Mouse (Mus musculus): ENCODE measurements around the gene Parn.
A peak's percentile ranks its signal among the peaks of the same experiment; 100 is the strongest.

The Parn gene

DNA sequence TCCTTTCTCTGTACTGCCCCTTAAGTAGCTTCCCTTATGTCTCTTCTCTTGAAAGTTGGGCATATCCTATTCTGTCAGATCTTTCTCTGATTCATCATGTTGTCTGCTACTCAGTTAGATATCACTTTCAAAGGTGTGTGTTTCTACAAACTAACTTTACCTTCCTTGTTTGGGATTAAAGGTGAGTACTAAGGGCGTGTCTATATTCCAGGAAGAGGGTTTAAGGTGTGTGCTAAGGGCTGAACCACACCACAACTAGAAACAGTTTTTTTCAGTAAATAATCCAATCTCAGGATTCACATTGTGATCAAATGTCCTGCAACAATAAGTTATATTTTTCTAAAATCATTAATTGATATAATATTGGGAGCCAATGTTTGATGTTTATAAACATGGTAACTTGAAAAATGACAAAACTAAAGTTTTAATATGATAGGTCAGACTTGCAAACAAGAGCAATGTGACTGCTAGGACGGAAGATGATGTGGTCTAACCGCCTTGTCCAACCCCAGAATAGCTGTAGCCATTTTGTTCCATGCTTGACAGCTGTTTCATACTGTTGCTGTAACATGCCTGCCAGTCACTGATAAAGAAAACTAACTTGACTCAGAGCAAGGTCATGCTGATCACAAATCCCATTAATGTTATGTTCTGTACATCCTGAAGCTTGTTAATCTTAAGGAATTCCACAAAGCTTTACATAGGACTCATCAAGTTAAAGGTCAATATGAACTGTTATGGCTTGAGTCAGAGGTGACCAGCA, 46.0 kb downstream of the Parn start:
- no peak for DNase-seq (ENCODE audit: low spot score)

DNA sequence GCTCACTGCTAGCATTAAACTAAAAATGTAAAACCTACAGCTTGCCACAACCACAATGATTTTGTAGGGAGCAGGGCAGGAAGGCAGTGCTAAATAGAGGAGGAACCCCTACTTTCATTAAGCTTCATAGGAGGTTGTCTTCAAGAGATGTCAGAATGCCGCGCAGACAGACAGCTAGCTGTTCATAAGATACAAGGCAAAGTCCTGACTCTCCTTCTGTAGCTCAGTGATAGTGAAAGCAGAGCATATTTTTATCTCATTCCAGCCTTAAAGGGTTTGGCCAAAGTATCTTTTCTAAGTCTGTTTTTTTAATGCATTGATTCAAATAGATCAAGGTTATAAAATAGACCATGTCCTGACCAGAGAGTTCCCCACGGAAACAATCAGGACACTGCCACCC, 47.8 kb downstream of the Parn start:
- no peak for DNase-seq (ENCODE audit: low spot score)

- no peak for DNase-seq (ENCODE audit: low spot score)
Measured at GRCm38 (mm10) chr16:13615276-13615675, 52.7 kb downstream of the Parn start.

DNA sequence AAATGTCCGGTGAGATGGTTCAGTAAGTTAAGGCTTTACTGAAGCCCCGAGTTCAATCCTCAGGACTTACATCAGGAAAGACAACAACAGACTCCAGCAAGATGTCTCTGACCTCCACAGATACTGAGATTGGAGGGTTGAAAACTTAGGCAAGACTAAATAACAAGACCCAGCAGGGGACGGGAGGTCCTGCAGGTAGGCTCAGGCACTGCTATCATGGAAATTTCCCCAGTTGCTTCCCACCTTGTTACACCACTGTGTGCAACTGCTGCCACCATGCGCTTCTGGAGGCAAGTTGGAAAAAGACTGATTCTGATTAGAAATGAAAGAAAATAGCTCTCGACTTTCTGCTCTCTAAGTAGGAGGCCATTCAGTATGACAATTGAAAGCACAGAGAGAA, 55.4 kb downstream of the Parn start:
- DNase-seq (ENCODE audit: low spot score): no peak

DNA sequence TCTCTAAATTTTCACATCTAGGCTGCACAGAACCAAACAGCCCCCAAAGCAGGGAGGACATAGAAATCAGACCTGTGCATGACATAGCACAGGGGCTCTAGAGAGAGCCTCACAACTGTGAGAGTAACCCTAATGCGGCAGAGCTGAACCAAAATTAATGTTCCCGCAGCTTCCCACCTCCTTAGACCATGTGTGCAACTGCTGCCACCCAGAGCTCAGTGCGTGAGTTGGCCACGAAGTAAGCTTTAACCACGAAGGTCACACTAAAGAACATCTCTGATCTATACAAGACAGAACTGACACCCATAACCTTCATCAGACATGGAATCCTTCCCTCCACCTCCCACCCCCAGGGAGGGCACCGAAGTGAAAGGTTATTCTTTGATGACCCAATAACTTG, 55.9 kb downstream of the Parn start:
- peak; percentile 8 for DNase-seq (ENCODE audit: low spot score)

DNA sequence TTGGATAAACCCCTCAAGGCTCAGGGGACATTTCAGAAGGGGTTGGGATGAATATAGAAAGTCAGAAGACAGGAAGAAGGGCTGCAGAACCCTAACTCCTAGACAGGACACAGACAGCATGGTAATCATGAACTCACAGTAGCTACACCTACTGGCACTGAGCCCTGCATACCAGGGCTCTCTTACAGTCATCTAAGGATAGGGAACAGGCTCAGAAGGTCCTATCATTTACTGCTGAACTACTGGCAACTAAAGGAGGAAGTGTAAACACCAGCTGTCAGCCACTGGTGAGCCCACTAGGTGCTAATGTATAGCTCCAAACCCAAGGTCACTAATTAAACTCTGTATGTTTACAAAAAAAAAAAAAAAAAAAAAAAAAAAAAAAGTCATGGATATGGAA, 56.6 kb downstream of the Parn start:
- no peak for DNase-seq (ENCODE audit: low spot score)

- DNase-seq (ENCODE audit: low spot score): no peak
Measured at GRCm38 (mm10) chr16:13610951-13611381, 57.0 kb downstream of the Parn start.

DNA sequence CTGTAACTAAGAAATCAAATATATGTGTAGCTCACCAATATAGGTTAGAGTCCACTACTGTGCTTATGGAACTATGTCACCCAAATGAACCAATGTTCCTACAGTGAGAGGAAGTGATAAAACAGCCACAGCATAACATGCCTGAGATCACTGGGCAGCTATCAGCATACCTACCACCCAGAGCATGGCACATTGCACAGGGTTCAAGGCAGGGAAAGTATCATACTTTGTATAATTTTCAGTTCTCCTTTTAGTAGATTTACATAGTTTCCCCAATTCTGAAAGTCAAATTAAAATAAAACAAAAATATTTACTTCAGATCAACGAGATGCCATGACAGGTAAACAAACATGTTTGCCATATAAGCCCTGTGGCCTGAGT, 59.3 kb downstream of the Parn start:
- DNase-seq (ENCODE audit: low spot score): no peak

DNA sequence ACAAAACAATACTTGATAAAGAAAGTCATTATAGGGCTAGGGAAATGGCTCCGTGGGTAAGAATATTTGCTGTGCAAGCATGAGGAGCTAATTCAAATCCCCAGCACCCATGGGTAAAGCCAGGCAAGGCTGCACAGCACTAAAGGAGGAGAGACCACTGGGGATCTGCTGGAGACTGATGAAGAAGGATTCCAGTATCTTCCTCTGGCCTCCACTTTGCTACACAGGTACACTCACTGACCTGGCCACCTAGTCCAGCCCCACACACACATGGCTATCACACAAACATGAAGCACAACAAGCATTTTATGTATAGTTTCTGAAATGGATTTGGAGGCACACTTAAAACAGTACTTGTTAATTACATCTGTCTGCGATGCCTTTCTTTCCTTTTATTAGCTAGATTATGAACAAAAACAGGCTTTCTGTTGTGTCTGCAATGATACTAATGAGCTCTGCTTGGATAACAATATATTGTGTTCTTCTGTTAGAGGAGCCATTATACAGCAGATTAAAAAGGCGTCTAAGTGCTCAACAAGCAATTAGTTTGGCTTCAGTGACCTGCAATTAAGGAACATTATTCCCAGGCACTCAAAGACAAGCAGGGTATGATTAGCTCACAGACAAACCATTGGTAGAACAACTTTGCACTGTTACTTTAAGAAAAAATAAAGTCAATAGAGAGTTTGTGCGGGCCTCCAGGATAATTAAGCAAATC, 59.8 kb downstream of the Parn start:
- DNase-seq (ENCODE audit: low spot score): no peak

GRCm38 (mm10) chr16:13602779-13603178, 65.2 kb downstream of the Parn start:
- no peak for DNase-seq (ENCODE audit: low spot score)

DNA sequence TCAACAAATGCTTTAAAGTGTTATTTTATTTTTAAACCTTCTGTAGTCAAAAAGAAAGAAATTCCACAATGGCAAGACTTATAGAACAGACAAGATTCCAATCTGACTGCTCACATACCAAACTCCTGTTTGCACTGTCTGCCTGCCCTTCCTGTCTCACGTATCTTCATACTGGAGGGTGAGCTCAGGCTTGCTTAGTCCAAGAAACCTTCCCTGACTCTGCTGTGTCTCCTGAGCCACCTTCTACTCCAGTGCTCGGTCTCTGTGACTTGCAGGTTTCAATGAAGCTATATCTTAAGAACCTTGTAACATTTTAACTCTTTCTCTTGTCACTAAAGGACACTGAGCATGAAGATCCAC, 78.9 kb downstream of the Parn start:
- DNase-seq (ENCODE audit: low spot score): no peak

DNA sequence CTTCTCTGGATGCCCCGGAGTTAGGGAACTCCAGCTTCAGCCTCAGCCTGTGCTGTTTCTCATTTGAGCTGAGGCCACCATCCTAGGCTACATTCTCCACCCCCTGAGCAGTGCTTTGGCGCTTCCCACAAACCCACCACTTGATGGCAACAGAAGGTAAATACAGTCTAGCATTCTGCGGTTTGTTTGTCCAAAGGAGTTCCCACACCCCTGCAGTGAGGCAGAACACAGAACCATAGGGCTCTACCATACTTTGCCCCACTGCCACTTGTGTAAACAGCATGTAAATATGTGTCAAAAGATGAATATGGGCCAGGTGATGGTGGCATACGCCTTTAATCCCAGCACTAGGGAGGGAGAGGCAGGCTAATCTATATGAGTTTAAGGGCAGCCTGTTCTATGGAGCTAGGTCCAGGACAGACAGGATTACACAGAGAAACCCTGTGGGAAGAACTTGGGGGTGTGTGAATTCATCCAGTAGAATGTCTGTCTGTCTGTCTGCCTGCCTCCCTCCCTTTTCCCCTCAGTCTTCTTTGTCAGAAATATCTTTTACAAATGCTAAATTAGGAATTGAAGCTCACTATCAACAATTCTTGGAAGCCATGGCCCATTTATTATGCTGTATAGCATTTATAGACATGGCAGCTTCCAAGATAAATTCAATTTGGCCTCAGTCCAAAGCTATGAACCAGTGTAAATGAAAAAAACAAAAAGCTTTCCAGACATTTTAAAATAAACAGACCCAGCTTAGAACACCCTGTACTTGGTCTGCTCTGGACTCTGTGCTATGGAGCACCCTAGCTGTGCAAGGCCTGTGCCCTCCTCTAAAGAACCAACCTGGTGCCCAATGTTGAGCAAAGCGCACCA, 79.6 kb downstream of the Parn start:
- DNase-seq (ENCODE audit: low spot score): no peak

DNA sequence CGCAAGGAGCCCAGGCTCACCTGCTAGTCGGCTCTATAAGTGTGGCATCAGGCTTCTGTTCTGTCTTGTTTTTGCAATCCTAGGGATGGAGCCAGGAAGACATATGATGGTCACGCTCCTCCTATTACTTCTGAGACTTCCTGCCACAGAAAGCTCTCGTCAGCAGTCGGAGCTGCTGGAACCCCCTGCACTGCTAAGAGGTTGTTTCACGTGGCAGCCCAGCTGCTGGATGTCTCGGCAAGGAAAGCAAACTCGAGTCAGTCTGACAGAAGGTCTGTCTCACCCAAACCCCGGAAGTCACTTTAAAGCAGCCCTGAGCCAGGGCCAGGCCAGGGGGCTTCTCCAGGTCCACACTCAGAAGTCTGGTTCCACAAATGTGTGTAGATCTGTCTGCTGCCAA, 82.7 kb downstream of the Parn start:
- no peak for DNase-seq (ENCODE audit: low spot score)

GRCm38 (mm10) chr16:13580784-13581183, 87.2 kb downstream of the Parn start:
- DNase-seq (ENCODE audit: low spot score): no peak

DNA sequence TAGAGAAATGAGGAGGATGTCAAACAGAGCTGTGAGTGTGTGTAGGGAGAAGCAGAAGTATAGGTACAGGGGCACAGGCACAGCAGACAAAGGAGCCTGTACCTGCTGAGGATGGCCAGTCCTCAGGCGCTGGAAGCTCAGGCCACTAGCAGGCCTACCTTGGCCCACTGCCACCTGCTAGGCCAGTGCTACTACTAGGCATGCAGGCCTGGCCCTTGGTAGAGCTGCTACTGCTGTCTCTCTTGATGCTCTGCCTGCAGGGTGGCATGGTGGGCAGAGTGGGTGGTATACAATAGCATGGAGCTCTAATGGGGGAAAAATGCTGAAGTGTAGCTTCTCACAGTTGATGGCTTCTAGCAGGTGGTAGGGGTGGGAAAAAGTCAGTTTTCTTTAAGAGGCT, 88.0 kb downstream of the Parn start:
- DNase-seq (ENCODE audit: low spot score): no peak

DNA sequence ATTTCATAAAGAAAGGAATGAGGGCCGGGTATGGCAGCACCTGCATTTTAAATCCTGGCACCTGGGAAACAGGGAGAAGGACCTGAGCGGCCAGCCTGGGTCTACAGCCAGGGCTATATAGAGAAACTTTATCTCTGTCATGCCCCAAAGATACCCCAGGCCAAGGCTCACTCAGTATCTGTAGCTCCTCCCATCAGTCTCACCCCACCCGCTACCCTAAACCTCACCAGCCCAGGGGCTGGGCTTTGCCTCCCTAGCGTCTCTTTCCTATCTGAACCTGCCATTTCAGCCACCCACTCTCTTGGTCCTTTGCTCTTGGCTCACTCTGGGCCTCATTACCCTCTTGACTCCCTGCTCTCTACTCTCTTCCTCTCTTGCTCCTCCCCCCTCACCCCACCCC, 92.7 kb downstream of the Parn start:
- DNase-seq (ENCODE audit: low spot score): no peak

DNA sequence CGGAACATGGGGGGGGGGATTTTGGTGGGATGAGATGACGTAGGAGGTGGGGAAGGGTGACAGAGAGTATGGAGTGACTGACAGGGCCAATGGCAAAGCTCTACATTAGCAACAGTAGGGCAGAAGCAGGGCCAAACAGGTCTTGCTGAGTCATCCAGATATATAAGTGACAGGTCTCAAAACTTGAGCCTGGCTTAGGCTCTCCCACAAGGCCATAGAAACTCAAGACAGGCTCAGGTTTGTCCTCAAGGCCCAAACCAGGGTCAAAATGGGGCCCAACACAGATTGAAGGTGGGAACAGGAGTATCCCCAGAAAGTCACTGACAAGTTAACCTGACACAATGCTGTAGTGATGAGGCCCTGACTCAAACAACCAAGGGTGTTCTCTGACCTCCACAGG, 99.7 kb downstream of the Parn start:
- no peak for DNase-seq (ENCODE audit: low spot score)

GRCm38 (mm10) chr16:13567614-13568013, 100.4 kb downstream of the Parn start:
- DNase-seq (ENCODE audit: low spot score): no peak

- no peak for DNase-seq (ENCODE audit: low spot score)
Measured at GRCm38 (mm10) chr16:13566351-13566750, 101.6 kb downstream of the Parn start.

DNA sequence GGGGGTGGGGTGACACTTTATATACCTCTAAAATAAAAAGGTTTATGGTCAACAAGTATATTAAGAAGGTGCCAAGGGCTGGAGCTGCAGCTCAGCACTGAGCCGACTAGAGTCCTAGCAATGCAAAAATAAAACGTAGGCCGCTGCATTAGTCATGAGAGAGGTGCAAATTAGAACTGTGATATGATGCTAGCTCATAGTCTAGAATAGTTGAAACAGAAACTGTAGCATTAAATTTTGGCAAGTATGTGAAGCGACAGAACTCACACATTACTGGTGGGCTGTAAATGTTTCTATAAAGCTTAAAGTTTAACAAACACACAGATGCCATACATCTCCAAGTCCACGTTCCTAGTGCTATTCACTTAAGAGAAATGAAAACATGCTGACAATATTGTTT, 102.7 kb downstream of the Parn start:
- DNase-seq (ENCODE audit: low spot score): no peak

DNA sequence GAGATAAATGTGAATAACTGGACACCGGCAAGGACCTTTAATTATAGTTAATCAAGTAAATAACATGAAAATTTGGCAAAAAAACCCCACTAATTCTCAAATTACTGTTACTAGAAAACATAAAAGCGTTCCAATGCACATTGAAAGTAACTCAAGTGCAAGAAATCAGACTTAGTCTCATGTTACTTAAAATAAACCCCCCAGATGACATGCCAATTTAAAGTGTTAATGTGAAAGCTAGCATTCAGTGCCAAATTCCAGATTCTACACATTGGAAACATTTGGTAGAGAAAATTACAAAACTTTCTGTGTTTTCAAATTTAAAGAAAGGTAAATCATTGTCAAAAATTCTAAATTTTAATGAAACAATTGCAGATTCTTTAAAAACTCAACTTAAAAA, 110.2 kb downstream of the Parn start:
- no peak for DNase-seq (ENCODE audit: low spot score)

DNA sequence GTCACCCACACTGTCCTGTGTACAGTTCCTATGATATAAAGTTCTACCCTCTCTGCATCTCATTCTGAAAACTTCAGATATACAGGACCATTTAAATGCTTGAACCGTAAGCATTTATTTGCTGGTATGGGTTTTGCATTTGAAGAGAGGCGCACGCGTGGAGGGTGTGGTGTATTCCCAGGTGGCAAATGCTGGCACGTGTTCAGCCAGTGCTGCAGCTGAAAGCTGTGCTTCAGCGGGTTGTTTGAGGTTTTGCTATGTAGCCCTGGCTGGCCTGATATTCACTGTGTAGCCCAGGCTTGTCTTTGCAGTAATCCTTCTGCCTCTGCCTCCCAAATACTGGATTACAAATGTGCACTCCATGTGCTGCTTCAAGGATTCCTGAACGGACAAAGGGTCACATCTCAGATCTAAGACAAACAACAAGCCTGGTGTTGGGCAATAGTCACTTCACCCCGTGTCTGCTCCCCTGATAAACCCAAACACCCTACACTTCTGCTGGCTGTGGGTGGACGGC, 111.0 kb downstream of the Parn start:
- no peak for DNase-seq (ENCODE audit: low spot score)

- DNase-seq (ENCODE audit: low spot score): no peak
Measured at GRCm38 (mm10) chr16:13556446-13556845, 111.5 kb downstream of the Parn start.

Measured in layer of hippocampus, adult 11-12 months (tissue).